Mouse (Mus musculus): ENCODE data around the gene Asna1. TPM values are rescaled to one million over a fixed set of nuclear protein-coding genes. Genes with fewer than 3 reads are reported as not detected.

Gene Asna1
- total RNA-seq, 1 experiment = 237 TPM

DNA sequence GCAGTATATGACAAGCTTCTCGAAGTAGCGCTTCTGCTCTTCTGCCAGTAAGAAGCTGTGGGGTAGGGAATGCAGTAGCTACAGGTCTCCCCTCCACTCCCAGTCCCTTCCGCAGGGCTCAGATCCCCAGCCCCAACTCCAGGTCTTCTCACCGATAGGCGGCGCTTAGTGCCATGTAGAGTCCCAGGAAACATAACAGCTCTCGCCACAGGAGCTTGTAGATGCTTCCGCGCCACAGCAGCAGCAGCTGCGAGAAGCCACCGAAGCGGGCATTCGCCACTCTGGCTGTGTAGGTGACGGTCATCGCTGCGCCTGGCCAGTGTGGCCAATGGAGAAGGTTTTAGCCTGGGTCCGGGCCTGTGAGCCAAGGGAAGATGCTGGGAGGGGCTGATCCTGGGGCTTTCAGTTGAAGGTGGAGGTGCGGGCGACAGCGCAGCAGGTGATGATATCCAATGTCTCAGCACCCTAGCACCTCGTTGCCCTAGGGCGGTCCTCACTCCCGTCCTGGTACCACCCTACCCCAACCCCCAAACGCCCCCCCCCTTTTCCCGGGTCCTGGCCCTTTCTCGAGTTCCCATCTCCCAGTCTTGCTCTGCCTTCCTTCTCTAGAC is 11.7 kb downstream of the Asna1 start:
- Histone ChIP-seq H3K27ac (ENCODE audit: insufficient read depth, low read depth, low read length, poor library complexity, severe bottlenecking) (no peak overlapping the region), H3K9me3 (ENCODE audit: control insufficient read depth, insufficient read depth, low read depth, low read length) (no peaks in the 10 kb centered on the region), H3K4me1 (ENCODE audit: control insufficient read depth in 2 of 2, insufficient read depth in 2 of 2, low read length in 2 of 2, poor library complexity in 1 of 2) (peaks cover 2 to 15% of the 10 kb centered on the region in 2 experiments; a peak in 2 of 4 replicates), H3K4me3 (ENCODE audit: insufficient read depth in 1 of 2, low read depth in 1 of 2, low read length in 2 of 2, poor library complexity in 1 of 2, severe bottlenecking in 1 of 2) (peak overlapping the region; percentile 53 to 63; a peak in 3 of 4 replicates), H3K9ac (ENCODE audit: insufficient read depth, low read depth, low read length, poor library complexity, severe bottlenecking) (no peak overlapping the region; the same call in 1 of the 2 replicates), H3K36me3 (ENCODE audit: control insufficient read depth, insufficient read depth, low read length, poor library complexity, severe bottlenecking) (peaks cover 8% of the 10 kb centered on the region)
- in situ Hi-C loops (cut with MboI; ENCODE audit: low sequenced_read_pairs in 2 of 2, unreplicated experiment in 2 of 2) = no loop called here
- TF ChIP-seq ZNF384 (IDR thresholded peaks at IDR 0.05; ENCODE audit: low read depth, low read length) = no peak
- TF ChIP-seq ZC3H11A (IDR thresholded peaks at IDR 0.05; ENCODE audit: borderline replicate concordance, low read depth, low read length) = no peak
- TF ChIP-seq MAFK (IDR thresholded peaks at IDR 0.05; ENCODE audit: insufficient read depth, low read depth, low read length) = no peak
- TF ChIP-seq CHD2 (IDR thresholded peaks at IDR 0.05; ENCODE audit: low read depth, low read length) = no peak
- TF ChIP-seq HCFC1 (IDR thresholded peaks at IDR 0.05; ENCODE audit: borderline replicate concordance, insufficient read depth, low read length) = no peak
- DNase-seq (ENCODE audit: low read depth, low spot score) = peak; percentile 79

DNA sequence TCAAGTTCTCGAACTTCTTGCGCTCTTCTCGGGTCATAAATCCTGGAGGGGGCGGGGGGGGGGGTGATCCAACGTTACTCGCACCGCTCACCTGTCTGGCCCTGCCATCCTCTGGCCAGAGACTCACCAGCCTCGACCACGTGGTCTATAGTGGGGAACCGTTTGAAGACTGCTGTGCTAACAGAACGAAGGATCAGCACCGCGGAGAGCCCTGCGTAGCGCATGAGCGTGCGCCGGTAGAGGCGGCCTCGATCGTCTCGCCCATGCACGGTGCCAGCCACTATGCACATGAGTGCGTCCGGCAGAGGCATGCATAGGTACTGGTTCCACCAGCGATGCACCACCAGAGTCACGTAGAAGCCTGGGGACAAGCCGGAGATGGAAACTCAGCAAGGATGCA is 13.8 kb downstream of the Asna1 start:
- TF ChIP-seq ZC3H11A (IDR thresholded peaks at IDR 0.05; ENCODE audit: borderline replicate concordance, low read depth, low read length) (no peak), ZNF384 (IDR thresholded peaks at IDR 0.05; ENCODE audit: low read depth, low read length) (no peak)
- no peak for DNase-seq (ENCODE audit: low read depth, low spot score)
- Histone ChIP-seq H3K9me3 (ENCODE audit: control insufficient read depth, insufficient read depth, low read depth, low read length) (no peaks in the 10 kb centered on the region), H3K36me3 (ENCODE audit: control insufficient read depth, insufficient read depth, low read length, poor library complexity, severe bottlenecking) (no peaks in the 10 kb centered on the region), H3K4me3 (ENCODE audit: insufficient read depth in 1 of 2, low read depth in 1 of 2, low read length in 2 of 2, poor library complexity in 1 of 2, severe bottlenecking in 1 of 2) (no peak overlapping the region), H3K9ac (ENCODE audit: insufficient read depth, low read depth, low read length, poor library complexity, severe bottlenecking) (no peak overlapping the region), H3K4me1 (ENCODE audit: control insufficient read depth in 2 of 2, insufficient read depth in 2 of 2, low read length in 2 of 2, poor library complexity in 1 of 2) (peaks cover 0 to 17% of the 10 kb centered on the region in 2 experiments; a peak in 2 of 4 replicates), H3K27ac (ENCODE audit: insufficient read depth, low read depth, low read length, poor library complexity, severe bottlenecking) (no peak overlapping the region)
- in situ Hi-C loops (cut with MboI; ENCODE audit: low sequenced_read_pairs in 2 of 2, unreplicated experiment in 2 of 2) = no loop called here

DNA sequence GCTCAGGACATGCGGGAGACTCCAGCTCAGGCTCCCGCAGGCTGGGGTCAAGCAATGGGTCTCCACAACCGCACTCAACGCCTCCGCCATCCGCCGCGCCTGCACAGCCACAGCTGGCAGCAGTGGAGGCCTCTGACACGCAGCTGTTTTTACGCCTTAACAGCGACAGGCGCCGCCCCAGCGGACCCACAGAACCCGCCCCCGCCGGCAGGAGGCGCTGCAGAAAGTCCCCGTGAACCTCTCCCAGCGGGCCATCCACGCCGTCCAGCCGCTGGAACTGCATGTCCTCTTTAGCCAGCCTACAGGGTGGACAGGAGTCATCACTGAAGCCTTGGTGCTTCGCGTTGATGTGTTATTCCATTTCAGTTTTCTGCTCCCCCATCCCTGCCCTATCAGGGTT is 17.4 kb downstream of the Asna1 start:
- no peaks in the 10 kb centered on the region for H3K9me3 ChIP-seq (ENCODE audit: control insufficient read depth, insufficient read depth, low read depth, low read length)
- peaks cover 2% of the 10 kb centered on the region; the same call in 1 of the 2 replicates for H3K36me3 ChIP-seq (ENCODE audit: control insufficient read depth, insufficient read depth, low read length, poor library complexity, severe bottlenecking)
- no peak for TF ChIP-seq HCFC1 (IDR thresholded peaks at IDR 0.05; ENCODE audit: borderline replicate concordance, insufficient read depth, low read length)
- no peak for TF ChIP-seq CHD2 (IDR thresholded peaks at IDR 0.05; ENCODE audit: low read depth, low read length)
- TF ChIP-seq ZC3H11A (IDR thresholded peaks at IDR 0.05; ENCODE audit: borderline replicate concordance, low read depth, low read length) = no peak
- no peak for TF ChIP-seq ZNF384 (IDR thresholded peaks at IDR 0.05; ENCODE audit: low read depth, low read length)
- no peak for TF ChIP-seq MAFK (IDR thresholded peaks at IDR 0.05; ENCODE audit: insufficient read depth, low read depth, low read length)
- peak overlapping the region; percentile 33 to 57 for H3K4me3 ChIP-seq (ENCODE audit: insufficient read depth in 1 of 2, low read depth in 1 of 2, low read length in 2 of 2, poor library complexity in 1 of 2, severe bottlenecking in 1 of 2)
- no peak overlapping the region for H3K27ac ChIP-seq (ENCODE audit: insufficient read depth, low read depth, low read length, poor library complexity, severe bottlenecking)
- H3K4me1 ChIP-seq (ENCODE audit: control insufficient read depth in 2 of 2, insufficient read depth in 2 of 2, low read length in 2 of 2, poor library complexity in 1 of 2) = peaks cover 0 to 11% of the 10 kb centered on the region in 2 experiments; a peak in 1 of 4 replicates
- DNase-seq (ENCODE audit: low read depth, low spot score) = no peak
- in situ Hi-C loops (cut with MboI; ENCODE audit: low sequenced_read_pairs in 2 of 2, unreplicated experiment in 2 of 2) = no loop called here
- peak overlapping the region; percentile 50; the same call in 1 of the 2 replicates for H3K9ac ChIP-seq (ENCODE audit: insufficient read depth, low read depth, low read length, poor library complexity, severe bottlenecking)

GRCm38 (mm10) chr8:84997649-84998295 is 27.3 kb downstream of the Asna1 start:
- peak overlapping the region; percentile 24 to 47; a peak in 3 of 4 replicates for H3K4me3 ChIP-seq (ENCODE audit: insufficient read depth in 1 of 2, low read depth in 1 of 2, low read length in 2 of 2, poor library complexity in 1 of 2, severe bottlenecking in 1 of 2)
- H3K4me1 ChIP-seq (ENCODE audit: control insufficient read depth in 2 of 2, insufficient read depth in 2 of 2, low read length in 2 of 2, poor library complexity in 1 of 2) = peaks cover 0 to 24% of the 10 kb centered on the region in 2 experiments; a peak in 3 of 4 replicates
- DNase-seq (ENCODE audit: low read depth, low spot score) = peak; percentile 93
- no peaks in the 10 kb centered on the region for H3K9me3 ChIP-seq (ENCODE audit: control insufficient read depth, insufficient read depth, low read depth, low read length)
- no peak overlapping the region for H3K27ac ChIP-seq (ENCODE audit: insufficient read depth, low read depth, low read length, poor library complexity, severe bottlenecking)
- TF ChIP-seq MAFK (IDR thresholded peaks at IDR 0.05; ENCODE audit: insufficient read depth, low read depth, low read length) (no peak), ZC3H11A (IDR thresholded peaks at IDR 0.05; ENCODE audit: borderline replicate concordance, low read depth, low read length) (no peak), HCFC1 (IDR thresholded peaks at IDR 0.05; ENCODE audit: borderline replicate concordance, insufficient read depth, low read length) (no peak; the same call in 1 of the 2 replicates), ZNF384 (IDR thresholded peaks at IDR 0.05; ENCODE audit: low read depth, low read length) (no peak), CHD2 (IDR thresholded peaks at IDR 0.05; ENCODE audit: low read depth, low read length) (no peak)
- H3K36me3 ChIP-seq (ENCODE audit: control insufficient read depth, insufficient read depth, low read length, poor library complexity, severe bottlenecking) = peaks cover 44% of the 10 kb centered on the region
- in situ Hi-C loops (cut with MboI; ENCODE audit: low sequenced_read_pairs in 2 of 2, unreplicated experiment in 2 of 2) = no loop called here
- peak overlapping the region; percentile 62 for H3K9ac ChIP-seq (ENCODE audit: insufficient read depth, low read depth, low read length, poor library complexity, severe bottlenecking)
